Mouse (Mus musculus) E14TG2a.4 (cell line): ENCODE data around the gene Cmtm1.

Source experiments
- CTCF ChIP-seq: conservative IDR thresholded peaks from 2 replicates; pipeline ENCODE4 v1.5.1; 2014; ENCODE audit warnings: low read length
- NANOG ChIP-seq: IDR thresholded peaks from 2 replicates; pipeline ENCODE4 v1.6.1; 2014; ENCODE audit warnings: borderline replicate concordance, low read length, mixed read lengths

DNA sequence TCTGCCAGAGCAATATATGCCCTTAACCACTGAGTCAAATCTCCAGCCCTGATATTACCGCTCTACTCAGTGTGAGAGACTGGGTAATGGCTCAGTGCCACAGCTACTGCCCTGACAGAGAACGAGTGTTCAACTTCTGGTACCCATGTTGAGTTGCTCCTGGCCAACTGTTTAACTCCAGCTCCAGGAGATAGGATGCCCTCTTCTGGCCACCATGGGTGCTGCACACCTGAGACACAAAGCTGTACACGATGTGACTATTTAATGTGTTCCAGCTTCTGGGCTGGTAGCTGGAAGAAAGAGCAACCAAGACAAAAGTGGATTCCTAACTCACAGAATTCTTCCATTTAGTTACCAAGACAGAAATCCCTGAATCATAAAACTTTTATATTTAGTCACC is 56.9 kb downstream of the Cmtm1 start:
- TF ChIP-seq CTCF: peak; percentile 79
- no peak for TF ChIP-seq NANOG
